Mouse (Mus musculus) T-helper 17 cell (primary cell): Measurements from ENCODE around the gene Zfp872.
"Not testable (repeated sequence)": the region's sequence is repeated elsewhere in the genome, so short reads cannot be mapped to it uniquely, and the experiment has no call there.

ENCODE experiments used
- in situ Hi-C, 2 experiments: fragments of 300-600 bp; cut with MboI, MseI; formaldehyde crosslinking; loops; 1 replicate in 1 of 2; 2 replicates in 1 of 2; pipeline ENCODE4 v1.15.1; 2025; ENCODE audit warnings: high pct_unique_total_duplicates in 2 of 2

Gene Zfp872

DNA sequence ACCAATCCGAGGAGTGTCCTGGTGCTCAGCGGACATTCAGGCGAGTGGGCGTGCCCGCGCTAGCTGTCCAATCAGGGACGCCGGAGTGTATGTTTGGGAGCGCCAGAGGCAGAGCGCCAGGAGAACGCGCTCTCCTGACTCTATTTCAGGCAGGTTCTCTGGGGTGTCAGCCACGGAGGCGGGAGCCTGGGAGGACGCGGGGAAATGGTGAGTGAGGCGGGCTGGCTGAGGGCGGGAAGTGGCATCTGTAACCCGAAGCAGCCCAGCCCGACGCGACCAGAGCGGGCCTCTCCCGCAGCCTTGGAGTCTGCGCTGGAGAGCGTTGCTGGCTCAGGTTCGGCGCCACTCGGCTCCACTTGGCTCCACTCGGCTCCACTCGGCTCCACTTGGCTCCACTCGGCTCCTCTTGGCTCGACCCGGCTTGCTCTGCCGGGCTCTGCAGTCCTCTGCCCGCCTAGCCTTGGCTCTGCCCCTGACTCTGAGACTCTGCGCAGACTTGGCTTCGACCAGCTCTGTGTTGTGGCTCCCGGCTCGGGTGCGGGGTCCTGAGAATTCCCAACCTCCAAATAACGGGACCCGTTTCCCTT lies at the start of gene Zfp872:
TSS of gene Zfp872 (plus strand) at position 66 of the 587 bp plus-strand sequence.
- in situ Hi-C loops = no loop called here

- in situ Hi-C loops = no loop called here
Measured at GRCm38 (mm10) chr9:22138480-22138879, 49.4 kb upstream of the Zfp872 start.

DNA sequence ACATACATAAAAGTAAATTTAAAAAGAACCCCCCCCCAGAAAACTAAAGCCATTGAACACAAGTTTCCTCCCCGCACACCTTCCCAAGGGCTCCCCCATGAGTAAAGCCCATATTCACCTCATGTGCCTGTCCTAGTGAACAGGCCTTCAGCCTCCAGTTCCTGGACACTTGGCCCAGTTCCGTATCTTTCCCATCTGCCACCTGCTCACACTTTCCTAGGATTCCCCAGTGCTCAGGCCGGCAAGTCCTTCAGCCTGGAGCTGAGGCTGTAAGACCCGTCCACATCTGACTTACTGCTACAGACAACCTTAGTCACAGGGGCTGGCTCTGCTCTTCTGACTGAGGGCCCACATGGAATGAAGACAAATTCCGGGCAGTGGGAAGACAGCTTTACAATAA lies 48.1 kb upstream of the Zfp872 start:
- in situ Hi-C loops = no loop called here

DNA sequence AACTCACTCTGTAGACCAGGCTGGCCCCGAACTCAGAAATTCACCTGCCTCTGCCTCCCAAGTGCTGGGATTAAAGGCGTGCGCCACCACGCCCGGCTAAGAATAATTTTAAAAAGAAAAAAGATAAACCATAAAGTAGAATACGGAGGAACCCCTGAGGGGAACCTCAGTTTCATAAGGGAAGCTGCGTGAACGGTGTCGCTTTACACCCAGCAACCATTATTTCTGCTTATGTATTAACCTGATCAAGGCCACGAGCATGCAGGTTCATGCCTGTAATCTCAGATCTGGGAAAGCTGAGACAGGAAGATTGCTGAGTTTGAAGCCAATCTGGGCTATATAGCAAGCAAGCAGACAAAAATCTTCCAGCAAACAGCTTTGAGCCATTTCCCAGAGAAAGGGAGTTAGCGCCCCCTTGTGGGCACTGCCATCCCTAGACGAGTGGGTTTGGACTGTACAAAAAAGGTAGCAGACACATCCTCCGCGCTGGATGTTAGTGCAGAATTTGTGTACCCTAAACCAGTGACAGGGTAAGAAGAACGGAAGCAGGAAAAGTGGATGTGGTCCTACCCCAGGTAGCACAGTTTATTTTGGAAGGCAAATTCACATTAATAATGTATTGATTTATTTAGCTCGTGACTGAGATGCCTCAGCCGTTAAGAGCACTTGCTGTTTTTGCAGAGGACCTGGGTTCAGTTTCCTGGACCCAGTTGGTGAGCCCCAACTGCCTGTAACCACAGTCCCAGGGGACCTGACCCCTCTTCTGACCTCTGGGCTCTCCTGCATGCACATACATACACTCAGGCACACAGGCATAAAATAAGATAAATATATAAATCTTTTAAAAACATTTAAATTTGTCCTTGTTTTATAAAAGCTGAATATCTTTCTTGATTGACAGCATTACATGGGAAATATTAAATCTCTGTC lies 44.5 kb upstream of the Zfp872 start:
- in situ Hi-C loops = no loop called here

GRCm38 (mm10) chr9:22144304-22144965 lies 43.5 kb upstream of the Zfp872 start:
- in situ Hi-C loops = no loop called here

DNA sequence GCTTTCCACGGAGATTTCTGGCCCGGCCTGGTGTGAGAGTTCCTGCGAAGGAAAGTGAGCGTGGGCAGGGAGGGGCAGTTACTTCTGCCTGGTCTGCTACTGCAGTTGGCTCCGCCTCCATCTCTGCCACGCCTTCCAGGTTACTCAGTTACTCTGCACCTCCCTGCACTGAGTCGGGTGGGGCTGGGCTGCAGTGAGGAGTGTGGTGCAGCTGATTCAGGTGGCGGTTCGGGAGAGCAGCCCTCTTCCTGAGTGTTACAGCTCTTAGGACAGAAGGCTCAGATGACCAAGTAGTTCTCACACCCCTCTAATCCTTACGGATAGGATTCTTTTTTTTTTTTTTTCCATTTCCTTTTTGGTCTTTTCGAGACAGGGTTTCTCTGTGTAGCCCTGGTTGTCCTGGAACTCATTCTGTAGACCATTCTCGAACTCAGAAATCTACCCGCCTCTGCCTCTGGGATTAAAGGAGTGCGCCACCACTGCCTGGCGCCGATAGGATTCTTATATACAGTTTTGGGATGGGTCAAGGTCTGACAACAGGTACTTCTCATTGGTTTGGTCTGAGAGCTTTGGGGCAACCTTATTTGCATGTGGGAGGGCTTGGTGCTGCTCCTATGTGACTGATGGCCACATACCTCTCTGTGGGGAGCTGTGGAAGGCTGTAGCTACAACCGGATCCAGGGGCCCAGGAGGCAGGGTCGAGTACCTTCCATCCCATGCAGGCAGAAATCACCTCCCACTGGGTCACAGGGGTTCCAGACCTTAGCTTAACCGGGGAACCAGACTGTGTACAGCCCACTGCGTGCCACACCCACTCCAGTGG lies 38.3 kb upstream of the Zfp872 start:
- in situ Hi-C loops = loop anchor here (5.0 kb wide), 2 partner anchors 82 to 87 kb away; no protein-coding TSS in a partner anchor

GRCm38 (mm10) chr9:22150249-22150693 lies 37.6 kb upstream of the Zfp872 start:
- in situ Hi-C loops = not testable (repeated sequence)

DNA sequence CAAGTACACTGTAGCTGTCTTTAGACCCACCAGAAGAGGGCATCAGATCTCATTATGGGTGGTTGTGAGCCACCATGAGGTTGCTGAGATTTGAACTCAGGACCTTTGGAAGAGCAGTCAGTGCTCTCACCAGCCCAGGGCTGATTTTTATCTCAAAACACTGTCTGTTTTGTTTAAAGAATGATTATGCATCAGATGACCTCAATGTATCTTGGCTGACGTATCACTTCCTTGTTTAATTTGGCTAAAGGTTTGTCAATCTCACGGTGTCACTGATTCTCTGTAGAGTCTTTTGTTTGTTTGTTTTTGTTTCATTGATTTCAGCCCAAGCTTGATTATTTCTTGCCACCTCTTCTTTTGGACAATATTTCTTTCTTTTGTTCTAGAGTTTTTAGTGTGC lies 36.9 kb upstream of the Zfp872 start:
- in situ Hi-C loops = no loop called here

DNA sequence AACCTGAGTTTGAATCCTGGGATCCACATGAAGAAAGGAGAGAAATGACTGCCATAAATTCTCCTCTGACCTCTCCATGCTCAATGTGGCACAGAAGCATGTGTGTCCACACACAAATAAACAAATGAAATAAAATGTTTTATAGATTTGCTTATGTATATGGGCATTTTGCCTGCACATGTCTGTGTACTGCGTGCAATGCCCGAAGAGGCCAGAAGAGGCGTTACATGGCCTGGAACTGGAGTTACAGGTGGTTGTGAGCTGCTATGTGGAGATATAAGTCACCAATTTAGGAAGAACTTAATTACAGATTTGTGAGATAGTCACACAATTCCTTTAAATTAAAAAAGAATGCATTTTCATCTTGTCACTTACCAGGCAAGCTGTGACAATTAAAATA lies 34.1 kb upstream of the Zfp872 start:
- in situ Hi-C loops = no loop called here

GRCm38 (mm10) chr9:22155614-22156013 lies 32.3 kb upstream of the Zfp872 start:
- in situ Hi-C loops = loop anchor here (5.0 kb wide), 2 partner anchors 62 to 303 kb away; partner anchors contain the start of gene Dock6 (in 1 of the 2)

GRCm38 (mm10) chr9:22156497-22157245 lies 31.2 kb upstream of the Zfp872 start, which contains the start of gene Pigyl:
Pigyl (plus strand) TSS chr9:22156846.
- in situ Hi-C loops = loop anchor here (5.0 kb wide), 2 partner anchors 61 to 304 kb away; partner anchors contain the start of gene Dock6 (in 1 of the 2)

DNA sequence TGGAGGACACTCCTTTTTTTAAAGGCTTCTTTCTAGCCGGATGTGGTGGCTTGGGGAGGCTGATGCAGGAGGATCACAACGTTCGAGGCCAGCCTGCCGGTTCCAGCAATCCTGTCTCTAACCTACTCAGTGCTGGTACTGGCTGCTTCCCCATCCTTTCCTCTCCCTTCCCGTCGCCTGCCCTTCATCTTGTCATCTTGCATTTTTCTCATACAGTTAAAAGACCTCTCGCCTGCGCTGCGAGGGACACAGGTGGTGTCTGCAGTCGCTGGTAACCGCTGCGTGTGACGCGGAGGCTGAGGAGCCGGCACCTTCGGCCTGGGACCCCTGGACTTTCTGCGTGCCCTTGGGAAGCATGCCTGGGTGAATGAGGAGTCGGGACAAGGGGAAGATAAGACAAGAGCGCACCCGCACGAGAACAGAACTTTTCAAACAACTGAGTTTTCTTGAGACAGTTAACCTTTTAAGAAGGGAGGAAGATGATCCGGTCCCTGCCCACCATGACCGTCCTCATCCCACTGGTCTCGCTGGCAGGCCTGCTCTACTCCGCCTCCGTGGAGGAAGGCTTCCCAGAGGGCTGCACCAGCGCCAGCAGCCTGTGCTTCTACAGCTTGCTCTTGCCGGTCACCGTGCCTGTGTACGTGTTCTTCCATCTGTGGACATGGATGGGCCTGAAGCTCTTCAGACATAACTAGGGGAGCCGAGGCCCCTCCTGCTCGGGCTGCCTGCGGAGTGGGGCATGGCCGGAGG lies 30.2 kb upstream of the Zfp872 start:
- in situ Hi-C loops = loop anchor here (5.0 kb wide), 2 partner anchors 60 to 305 kb away; partner anchors contain the start of gene Dock6 (in 1 of the 2)

- in situ Hi-C loops = no loop called here
Measured at GRCm38 (mm10) chr9:22161299-22161698, 26.6 kb upstream of the Zfp872 start.

- in situ Hi-C loops = no loop called here
Measured at GRCm38 (mm10) chr9:22162305-22162704, 25.6 kb upstream of the Zfp872 start.

- in situ Hi-C loops = no loop called here
Measured at GRCm38 (mm10) chr9:22162912-22163311, 25.0 kb upstream of the Zfp872 start.

DNA sequence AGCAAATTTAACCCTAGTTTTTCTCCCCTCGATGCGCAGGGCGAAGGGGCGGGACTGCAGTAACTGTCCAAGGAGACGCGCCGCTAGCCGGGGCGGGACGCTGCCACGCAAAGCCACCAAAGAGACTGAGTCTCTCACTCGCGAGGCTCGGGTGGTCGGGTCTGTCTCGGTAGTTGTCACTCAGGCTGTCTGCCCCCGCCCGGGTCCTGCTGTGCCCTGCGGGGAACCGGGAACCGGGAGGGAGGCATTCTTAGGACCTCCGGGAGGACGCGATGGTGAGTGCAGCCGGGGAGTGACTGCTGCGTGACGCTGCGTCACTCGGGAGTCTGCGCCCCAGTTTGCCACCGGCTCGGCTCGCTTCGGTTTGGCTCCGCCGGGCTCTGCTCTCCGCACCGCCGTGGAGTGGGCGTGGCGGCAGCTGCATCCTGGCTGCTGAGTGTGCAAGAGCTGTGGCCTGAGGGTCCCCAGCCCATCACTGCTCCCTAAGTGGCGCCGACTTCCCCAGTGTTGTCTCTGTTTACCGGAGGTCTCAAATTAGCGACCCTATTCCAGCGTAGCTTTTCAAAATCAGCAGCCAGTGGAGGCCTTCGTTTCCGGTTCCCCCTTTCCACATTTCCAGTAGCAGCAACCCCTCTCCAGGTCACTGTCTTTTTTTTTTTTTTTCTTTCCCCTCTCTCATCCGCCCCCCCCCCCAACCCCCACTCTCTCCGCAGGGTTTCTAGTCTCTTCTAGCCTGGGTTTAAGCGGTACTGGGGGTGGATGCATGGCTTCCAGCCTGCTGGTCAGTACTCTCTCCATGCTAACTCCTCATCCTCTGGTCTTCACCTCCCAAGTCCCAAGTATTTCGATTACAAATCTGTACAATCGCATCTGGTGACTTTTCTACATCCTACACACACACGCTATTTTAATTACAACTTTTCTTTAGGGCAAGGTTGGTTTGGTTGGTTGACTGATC lies 22.9 kb upstream of the Zfp872 start:
- in situ Hi-C loops = no loop called here

DNA sequence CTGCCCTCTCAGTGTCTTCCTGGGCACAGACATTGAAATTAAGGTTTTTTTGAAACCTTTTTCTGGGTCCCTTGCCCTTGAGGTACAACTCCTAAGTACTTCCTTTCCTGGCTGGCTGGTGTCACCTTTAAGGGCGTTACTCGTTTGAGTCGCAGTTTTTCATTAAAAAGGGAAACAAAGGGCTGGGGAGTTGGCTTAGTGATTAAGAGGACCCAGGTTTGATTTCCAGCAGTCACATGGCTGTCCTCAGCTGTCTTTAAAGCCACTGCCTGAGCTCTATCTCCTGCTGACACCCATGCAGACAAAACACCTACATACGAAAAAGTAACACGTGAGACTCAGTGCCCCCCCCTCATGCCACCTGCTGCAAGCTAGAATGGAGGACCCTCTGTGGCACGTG lies 21.9 kb upstream of the Zfp872 start:
- in situ Hi-C loops = no loop called here

DNA sequence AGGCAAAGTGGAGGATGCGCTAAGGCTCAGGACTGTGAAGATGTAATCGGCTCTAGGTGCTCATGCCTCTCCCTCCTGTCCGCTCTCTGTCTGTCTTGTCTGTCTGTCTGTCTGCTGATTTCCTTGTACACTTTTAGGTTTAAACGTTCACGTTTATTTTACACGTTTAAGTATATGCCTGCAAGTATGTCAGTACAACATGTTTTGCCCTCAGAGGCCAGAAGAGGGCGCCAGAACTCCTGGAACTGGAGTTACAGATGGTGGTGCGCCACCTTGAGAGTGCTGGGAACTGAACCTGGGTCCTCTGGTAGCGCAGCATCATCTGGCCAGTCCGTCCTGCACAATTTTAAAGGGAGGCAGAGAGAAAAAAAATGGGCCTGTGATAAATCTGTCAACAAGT lies 21.2 kb upstream of the Zfp872 start:
- in situ Hi-C loops = no loop called here
